Mouse (Mus musculus): ENCODE measurements around the gene Fam107b. TPM values are rescaled to one million over a fixed set of nuclear protein-coding genes. Genes with fewer than 3 reads are reported as not detected.
A peak's percentile ranks its signal among the peaks of the same experiment; 100 is the strongest.

The Fam107b gene
- total RNA-seq, 2 experiments from 2014 or later: 416 to 801 TPM

DNA sequence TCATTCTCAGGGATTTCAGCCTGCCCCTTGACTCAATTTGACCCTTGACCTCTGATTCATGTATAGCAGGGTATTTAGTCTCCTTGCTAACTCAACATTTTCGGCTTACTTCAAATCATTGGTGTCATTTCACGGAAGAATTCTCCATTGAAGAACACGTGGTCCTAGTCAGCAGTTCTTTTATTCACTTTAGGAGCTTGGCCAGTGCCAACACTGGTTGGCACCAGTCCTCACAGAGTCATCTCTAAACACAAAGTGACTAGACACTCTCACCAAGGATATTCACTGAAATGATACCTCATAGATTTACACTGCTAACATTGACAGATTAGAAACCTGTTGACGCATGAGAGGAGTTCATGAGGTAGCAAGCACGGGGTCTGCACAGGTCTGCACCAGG lies 32.9 kb downstream of the Fam107b start:
- ATAC-seq (replicated peaks; ENCODE audit: poor library complexity, severe bottlenecking): no peak

DNA sequence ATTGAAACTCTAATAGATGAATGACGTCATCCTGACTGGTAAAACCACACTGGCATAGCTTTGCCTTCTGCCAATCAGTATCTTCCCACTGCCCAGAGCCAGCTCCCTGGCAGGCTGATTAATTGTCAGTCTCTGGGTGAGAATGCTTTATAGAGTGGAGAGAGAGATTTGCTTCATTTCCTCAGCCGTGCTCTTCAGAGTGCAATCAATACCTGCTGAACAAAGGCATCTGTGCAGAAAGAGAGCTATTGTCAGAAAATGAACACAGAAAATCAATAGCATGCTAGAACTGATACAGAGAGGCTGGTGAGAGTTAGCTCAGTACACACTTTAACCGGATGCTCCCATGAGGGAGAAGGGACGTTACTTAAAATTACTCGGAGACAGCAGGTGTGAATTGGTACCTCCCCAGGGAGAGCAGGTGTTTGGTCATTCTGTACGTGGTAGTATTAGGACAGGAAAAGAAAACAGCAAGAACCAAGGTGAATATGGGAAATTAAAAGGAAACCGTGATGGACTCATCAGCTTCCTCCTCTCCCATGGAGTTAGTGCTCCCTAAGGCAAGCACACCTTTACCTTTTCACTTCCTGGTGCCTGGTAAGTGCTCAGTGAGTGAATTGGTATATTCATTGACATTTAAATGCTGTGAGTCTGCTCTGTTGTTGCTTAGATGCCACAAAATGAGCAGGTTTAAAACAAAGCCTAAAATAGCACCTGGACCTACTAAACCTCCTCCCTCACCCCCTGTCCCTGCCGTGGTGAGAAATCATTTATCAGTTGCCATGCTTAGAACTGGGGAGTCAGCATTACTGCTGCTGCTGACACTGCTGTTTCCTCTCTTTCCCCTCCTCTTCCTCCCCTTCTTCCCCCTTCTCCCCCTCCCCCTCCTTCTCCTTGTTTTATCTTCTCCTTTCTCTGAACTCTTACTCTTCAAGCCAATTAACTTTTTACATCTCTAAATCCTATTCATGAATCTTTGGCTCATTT lies 38.9 kb downstream of the Fam107b start:
- ATAC-seq (replicated peaks; ENCODE audit: poor library complexity, severe bottlenecking): peak; percentile 30; the same call in 1 of the 2 replicates

- no peak for ATAC-seq (replicated peaks; ENCODE audit: poor library complexity, severe bottlenecking)
These were observed 48.2 kb downstream of the Fam107b start for GRCm38 (mm10) chr2:3618446-3618845.

GRCm38 (mm10) chr2:3621568-3621967 lies 51.3 kb downstream of the Fam107b start:
- peak; percentile 28 for ATAC-seq (replicated peaks; ENCODE audit: poor library complexity, severe bottlenecking)

DNA sequence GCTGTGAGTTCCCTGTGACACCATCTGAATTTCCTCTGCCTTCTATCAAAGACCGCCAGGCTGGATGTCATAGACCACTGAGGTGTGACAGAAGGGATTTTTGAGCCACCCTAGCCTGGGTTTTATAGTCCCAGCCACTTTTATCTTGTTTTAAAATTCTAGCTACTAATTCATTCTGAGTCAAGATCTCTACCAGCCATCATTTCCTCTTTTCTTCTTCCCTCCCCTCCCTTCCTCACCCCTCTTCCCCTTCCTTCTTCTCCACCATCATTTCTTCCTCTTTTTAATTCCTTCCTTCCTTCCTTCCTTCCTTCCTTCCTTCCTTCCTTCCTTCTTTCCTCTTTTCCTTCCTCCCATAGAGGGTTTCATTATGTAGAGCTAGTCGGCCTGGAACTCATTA lies 51.9 kb downstream of the Fam107b start:
- ATAC-seq (replicated peaks; ENCODE audit: poor library complexity, severe bottlenecking): peak; percentile 48

GRCm38 (mm10) chr2:3623207-3623980 lies 53.1 kb downstream of the Fam107b start:
- ATAC-seq (replicated peaks; ENCODE audit: poor library complexity, severe bottlenecking): peak; percentile 72

DNA sequence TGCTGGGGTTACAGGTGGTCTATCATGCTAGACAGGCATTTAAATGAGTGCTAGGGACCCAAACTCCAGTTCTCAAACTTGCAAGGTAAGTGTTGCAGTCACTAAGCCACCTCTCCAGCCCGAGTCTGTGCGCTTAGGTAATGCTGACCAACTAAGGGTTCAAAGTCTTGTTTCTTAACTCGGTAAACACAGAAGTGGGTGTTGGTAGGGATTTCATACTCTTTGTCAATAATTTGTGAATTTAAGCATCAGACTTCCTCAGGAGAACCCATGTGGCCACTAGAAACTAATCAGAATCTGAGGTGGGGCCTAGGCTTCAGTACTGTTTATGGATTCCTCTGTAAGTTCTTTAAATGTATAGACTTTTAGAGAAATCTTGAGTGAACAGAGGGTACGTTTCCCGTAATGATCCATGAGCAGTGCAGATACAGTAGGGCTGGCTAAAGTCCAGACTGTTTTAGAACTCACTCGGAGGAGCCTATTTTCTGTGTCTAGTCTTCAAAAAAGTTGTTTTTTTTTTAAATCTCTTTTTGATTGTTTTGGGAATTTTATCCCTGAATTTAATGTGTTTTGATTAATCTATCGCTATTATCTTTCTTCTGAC lies 53.8 kb downstream of the Fam107b start:
- ATAC-seq (replicated peaks; ENCODE audit: poor library complexity, severe bottlenecking): peak; percentile 72

DNA sequence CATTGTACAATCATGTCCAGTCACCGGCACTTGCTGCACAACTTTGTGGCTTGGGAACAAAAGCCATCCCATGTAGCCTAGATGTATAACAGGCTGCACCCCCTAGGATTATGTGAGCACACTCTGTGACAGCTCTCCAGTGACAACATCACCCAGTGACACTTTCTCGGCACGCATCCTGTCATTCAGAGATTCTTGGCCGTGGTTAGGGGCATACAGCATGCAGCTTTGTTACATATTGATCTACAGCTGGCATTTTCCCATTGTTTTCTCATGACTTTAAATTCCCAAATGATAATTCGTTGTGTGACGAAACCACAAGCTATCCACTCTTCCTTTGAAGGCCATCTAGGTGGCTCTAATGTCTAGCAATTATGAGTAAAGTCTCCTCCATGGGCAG lies 58.8 kb downstream of the Fam107b start:
- ATAC-seq (replicated peaks; ENCODE audit: poor library complexity, severe bottlenecking): no peak

DNA sequence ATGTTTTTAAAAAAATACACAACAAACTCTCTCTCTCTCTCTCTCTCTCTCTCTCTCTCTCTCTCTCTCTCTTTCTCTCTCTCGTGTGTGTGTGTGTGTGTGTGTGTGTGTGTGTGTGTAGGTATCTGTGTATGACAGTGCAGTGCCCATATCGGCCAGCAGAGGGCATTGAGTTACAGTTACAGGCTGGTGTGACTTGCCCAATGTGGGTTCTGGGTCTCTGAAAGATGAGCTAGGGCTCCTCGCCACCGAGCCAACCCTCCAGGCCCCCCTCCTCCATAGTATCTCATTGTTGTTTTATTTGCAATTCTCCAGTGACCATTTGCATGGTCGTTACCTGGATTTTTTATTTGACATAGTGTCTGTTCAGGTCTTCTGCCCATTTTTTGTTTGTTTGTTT lies 59.5 kb downstream of the Fam107b start:
- no peak for ATAC-seq (replicated peaks; ENCODE audit: poor library complexity, severe bottlenecking)

GRCm38 (mm10) chr2:3630769-3631477 lies 60.6 kb downstream of the Fam107b start:
- ATAC-seq (replicated peaks; ENCODE audit: poor library complexity, severe bottlenecking): peak; percentile 90

GRCm38 (mm10) chr2:3633137-3633536 lies 62.8 kb downstream of the Fam107b start:
- ATAC-seq (replicated peaks; ENCODE audit: poor library complexity, severe bottlenecking): peak; percentile 19

- no peak for ATAC-seq (replicated peaks; ENCODE audit: poor library complexity, severe bottlenecking)
These were observed 66.5 kb downstream of the Fam107b start for GRCm38 (mm10) chr2:3636771-3637170.

- ATAC-seq (replicated peaks; ENCODE audit: poor library complexity, severe bottlenecking): peak; percentile 3; the same call in 1 of the 2 replicates
These were observed 70.9 kb downstream of the Fam107b start for GRCm38 (mm10) chr2:3641001-3641770.

DNA sequence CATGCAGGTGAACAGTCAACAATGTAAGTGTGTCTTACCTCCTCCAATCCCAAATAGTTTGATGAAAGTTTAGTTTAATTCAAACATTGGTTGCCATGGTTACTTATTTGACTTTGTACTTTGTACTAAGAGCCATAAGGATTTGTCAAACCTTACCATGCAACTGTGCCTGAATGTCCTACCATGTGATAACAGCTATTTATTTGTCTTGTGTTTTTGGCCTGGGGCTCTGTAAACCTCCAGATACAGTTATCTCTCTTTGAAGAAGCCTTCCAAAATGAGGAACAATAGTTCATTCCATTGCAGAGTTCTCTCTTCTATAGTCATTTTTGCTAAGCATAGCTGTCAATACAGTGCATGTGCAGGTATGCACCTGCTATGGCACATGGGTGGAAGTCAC lies 72.7 kb downstream of the Fam107b start:
- ATAC-seq (replicated peaks; ENCODE audit: poor library complexity, severe bottlenecking): no peak

DNA sequence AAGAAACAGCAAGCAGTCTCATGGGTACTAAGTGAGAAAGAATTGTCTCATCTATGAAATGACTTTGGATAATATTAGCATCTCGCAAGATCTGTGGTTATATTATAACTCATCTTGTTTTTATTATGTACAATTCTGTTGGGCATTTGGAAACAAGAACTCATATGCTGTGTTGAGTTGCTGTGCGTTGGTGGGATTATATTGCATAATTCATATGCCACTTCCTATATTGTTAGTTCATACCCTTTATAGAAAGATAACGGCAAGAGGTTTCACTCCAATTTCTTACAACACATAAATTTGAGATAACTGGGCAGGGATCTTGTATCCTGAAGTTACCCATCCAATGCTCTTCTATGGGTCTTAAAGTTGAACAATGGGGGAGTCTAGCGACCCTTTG lies 75.5 kb downstream of the Fam107b start:
- peak; percentile 86 for ATAC-seq (replicated peaks; ENCODE audit: poor library complexity, severe bottlenecking)

DNA sequence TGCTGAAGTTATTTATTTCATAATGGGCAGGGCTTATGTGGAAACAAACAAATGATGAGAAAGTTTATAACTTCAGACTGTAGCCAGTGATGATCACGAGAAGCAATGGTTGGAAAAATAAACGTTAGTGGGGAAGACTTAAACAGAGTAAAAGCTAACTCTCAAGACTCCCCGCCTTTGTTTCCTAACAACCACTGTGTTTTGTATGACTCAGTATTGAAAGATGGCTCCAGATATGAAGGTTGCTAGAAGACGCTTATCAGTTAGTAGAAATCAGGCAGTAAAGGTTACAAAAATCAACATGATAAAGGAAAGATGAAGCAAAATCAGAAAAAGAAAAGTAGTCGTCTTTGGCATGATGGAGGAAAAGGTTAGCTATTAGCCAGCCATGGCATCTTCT lies 78.9 kb downstream of the Fam107b start:
- no peak for ATAC-seq (replicated peaks; ENCODE audit: poor library complexity, severe bottlenecking)

- no peak for ATAC-seq (replicated peaks; ENCODE audit: poor library complexity, severe bottlenecking)
These were observed 84.3 kb downstream of the Fam107b start for GRCm38 (mm10) chr2:3654606-3655005.

GRCm38 (mm10) chr2:3656091-3656490 lies 85.8 kb downstream of the Fam107b start:
- ATAC-seq (replicated peaks; ENCODE audit: poor library complexity, severe bottlenecking): no peak

DNA sequence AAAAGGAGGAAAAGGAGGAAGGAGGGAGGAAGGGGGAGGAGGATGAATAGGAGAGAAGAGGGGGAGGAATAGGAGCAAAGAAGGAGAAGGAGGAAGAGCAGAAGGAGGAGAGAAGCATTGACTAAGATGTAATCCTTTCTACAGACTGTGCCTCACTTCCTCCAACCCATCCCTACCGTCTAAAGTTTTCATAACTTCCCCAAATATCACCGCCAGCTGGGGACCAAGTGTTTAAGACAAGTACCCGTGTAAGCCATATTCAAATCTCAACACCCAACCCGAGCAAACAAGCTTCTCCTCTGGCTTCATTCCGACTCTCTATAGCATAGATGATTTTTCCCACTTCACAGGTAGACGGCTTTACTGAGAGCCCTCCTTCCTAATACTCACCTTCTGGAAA lies 86.5 kb downstream of the Fam107b start:
- ATAC-seq (replicated peaks; ENCODE audit: poor library complexity, severe bottlenecking): peak; percentile 53

Measured in granulocyte monocyte progenitor cell, adult 5-6 weeks (primary cell).